Mouse (Mus musculus) monocyte, adult 2 months (primary cell): ENCODE results near the gene Cdh15.
A peak's percentile ranks its signal among the peaks of the same experiment; 100 is the strongest.

ENCODE experiments used
- DNase-seq, 2 experiments: peaks; one replicate each; pipeline ENCODE4 v3.0.0; 2022; ENCODE audit warnings: low spot score in 2 of 2, low read depth in 1 of 2

The Cdh15 gene

GRCm38 (mm10) chr8:122883671-122884070, 35.9 kb downstream of the Cdh15 start:
- DNase-seq, result no peak

- no peak for DNase-seq
Observed at GRCm38 (mm10) chr8:122891440-122891839, 43.7 kb downstream of the Cdh15 start.

- no peak for DNase-seq
Observed at GRCm38 (mm10) chr8:122893451-122893850, 45.7 kb downstream of the Cdh15 start.

- DNase-seq, result no peak
Observed at GRCm38 (mm10) chr8:122896317-122896716, 48.6 kb downstream of the Cdh15 start.

GRCm38 (mm10) chr8:122897200-122897599, 49.4 kb downstream of the Cdh15 start:
- no peak for DNase-seq

DNA sequence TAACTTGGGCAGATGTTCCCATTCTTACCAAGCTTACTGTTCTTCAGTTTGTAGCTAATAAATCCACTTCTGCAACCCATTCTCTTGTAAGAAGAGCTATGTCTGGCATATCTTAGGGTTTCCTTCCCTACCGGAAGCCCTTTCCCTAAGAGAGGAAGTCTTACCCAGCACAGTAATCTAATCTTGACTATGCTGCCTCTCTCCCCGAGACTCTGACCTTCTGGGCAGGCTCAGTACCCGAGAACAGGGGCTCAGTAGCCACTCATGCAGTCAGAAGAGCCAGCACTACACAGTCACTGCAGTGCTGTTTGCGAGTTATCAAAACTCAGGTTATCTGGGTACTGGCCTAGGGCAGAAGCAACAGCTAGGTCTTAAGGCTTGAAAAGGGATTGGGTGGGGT, 50.3 kb downstream of the Cdh15 start:
- no peak for DNase-seq

DNA sequence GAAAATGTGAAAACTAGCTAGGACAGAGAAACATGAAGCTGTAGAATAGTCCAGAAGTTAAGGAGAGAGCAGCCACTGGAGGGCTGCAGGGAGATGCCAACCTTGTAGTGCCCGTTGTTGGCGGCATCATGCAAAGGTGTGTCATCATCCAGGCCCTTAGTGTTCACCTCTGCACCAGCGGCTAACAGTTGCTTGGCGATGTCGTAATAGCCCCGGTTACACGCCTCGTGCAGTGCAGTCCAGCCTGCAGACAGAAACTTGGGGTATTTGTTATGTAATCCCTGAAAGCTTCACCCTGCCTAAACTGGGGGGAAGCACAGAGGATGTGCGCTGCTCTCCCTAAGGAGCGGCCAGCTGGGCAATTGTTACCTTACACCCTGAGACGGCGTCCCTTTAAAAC, 50.7 kb downstream of the Cdh15 start:
- no peak for DNase-seq

GRCm38 (mm10) chr8:122899085-122899484, 51.3 kb downstream of the Cdh15 start:
- no peak for DNase-seq

- no peak for DNase-seq
Observed at GRCm38 (mm10) chr8:122901476-122901875, 53.7 kb downstream of the Cdh15 start.

- DNase-seq, result no peak
Observed at GRCm38 (mm10) chr8:122901892-122902515, 54.2 kb downstream of the Cdh15 start.

DNA sequence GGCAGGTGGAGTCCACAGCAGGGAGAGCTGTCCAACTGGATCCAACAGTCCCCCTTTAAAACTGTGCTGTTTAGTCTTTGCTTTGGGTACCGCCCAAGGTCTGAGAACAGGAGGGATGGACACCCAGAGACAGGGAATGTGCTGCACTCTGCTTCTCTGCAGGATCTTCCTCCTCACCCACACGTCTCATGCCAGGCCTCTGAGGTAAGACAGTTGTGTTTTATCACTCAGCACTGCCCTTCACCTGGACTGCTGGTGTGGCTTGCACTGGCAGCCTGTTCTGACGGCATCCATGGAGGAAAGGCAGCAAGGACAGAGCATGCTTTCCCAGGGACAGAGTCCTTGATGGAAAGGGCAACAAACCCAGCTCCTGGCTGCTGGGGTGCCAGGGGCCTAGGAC, 54.8 kb downstream of the Cdh15 start:
- DNase-seq, result no peak

DNA sequence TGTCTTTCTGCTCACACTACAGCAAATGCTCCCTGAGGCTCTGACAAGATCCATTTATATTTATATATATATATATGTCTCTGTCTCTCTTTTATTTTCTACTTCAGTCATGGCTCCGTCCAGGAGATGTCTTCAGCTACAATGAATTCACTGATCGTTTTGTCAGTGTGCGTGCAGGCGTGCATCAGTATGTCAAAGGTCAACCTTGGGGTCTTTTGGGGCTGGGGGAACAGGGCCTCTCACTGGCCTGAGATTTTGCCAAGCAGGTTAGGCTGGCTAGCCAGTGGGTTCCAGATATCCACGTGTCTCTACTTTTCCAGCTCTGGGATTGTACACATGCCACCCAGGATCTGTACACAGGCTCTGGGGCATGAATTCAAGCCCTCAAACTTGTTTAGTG, 55.2 kb downstream of the Cdh15 start:
- DNase-seq, result no peak

DNA sequence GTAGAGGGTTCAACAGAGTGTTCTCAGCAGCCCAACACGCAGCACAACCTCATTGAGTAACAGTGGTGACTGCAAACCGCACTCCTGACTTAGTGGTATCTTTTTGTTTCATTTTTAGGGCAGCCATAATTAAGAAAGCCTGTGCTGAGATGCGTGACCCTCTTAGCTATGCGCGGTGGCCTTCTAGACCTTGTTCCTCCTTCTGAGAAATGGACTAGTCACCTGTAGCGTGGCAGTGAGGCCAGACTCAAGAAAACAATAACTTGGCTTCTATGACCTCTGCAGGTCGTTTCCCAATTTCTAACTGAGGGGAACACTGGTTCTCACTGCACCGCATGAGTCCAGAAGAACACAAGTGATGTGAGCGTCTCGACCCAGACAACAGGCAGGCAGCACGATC, 56.7 kb downstream of the Cdh15 start:
- no peak for DNase-seq

GRCm38 (mm10) chr8:122905346-122905745, 57.6 kb downstream of the Cdh15 start:
- no peak for DNase-seq

- peak; percentile 54 to 73 for DNase-seq
Observed at GRCm38 (mm10) chr8:122906463-122907021, 58.8 kb downstream of the Cdh15 start.

DNA sequence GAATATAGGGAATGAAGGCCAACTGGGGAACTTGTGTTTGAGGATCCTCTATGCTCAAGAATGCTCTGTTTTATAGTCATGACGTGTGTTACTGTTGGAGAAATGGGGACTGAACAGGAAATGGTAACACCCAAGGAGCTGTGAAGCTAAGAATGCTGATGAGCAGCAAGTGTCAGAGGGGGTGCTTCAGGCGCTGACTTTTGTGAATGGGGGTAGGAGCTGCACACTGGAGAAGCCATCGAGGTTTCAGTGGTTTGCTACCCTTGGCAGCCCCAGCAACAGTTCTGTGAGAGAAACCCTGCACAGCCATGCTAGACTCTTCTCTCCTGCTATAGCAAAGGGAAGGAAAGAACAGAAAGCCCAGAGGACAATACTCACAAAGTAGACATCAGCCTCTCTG, 64.4 kb downstream of the Cdh15 start:
- no peak for DNase-seq

DNA sequence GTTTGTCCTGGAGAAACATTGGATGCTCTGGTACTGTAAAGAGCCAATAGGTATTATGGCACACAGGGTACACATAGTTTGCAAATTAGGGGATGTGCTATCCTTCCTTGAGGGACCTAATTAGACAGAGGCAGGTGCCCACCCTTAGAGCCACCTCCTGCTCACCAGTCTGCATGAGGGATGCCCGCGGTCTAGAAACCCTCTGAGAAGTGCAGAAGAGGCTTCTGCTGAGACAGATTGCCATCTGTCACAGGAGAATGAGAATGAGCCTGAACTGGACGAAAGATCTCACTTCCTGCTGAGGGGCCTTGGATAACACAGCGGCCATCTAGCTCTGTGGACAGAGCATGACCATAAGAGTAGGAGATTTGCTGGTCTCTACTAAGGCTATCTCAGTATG, 65.1 kb downstream of the Cdh15 start:
- DNase-seq, result no peak

DNA sequence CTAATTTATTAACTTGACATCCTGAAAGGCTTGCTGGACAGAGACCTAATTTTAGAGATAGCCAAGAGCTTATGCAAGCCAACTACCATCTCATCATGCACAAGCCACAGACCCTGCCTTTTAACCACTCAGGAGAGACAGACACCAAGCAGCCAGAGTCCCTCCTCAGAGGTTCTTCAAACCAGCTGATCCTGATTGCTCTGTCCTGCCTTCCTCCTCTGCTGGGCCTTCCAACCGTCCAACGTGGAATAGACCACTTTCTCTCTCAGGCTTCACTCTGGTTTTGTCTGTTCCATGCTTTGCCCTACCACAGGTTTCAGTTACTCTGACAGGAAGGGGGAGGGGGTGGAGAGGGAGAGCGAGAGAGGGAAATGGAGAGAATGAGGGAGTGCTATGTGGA, 69.0 kb downstream of the Cdh15 start:
- no peak for DNase-seq
